ENCODE assay signal across 8 mouse cellular contexts in the genomic region with DNA sequence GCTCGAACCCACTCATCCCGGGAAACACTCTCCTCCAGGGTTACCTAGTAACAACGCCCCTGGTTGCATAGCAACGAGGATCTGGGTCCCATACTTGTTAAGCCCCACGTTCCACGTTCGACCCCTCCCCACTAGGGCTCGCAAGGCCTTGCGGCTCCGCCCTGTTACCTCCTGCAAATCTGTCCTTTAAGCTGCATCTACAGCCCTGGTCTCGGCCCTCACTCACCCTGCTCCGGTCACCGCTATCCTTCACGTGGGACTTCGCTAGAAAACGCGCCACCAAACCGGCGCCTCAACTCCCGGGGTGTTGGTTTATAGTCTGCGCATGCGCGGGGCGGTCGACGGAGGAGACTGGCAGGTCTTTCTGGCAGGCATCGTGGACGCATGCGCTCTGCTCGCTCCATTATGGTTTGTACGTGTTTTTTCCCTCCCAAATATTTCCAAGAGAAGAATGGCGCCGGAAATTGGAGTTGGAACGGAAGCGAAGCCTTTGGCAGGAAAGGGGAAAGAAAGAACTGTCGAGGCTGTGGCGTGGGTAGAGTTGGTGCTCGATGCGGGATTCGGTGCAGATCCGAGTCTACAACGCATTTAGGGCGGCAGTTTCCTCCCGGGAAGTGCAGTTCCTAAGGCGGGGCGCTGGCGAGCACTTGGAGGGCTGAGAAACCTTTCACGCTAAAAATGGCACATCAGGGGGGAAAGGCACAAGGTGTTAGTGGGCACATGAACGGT. TPM values are rescaled to one million over a fixed set of nuclear protein-coding genes. Genes with fewer than 3 reads are reported as not detected.
DNase-seq lines count a peak whose midpoint lies in the region; ATAC-seq and TF ChIP-seq lines count a peak whose summit lies in the region.

Gene Tmem109, minus strand, starts transcription at position 576 of the 729 bp plus-strand sequence.

- H3ac ChIP-seq in myocyte (ENCODE audit: control insufficient read depth, insufficient read length), result peak within 1 kb of the TSS; percentile 23

- DNase-seq in B cell, adult 2 months, result peak; percentile 86 to 87
- peak; percentile 98 for DNase-seq in brain, adult 2 months (ENCODE audit: low read depth, low spot score)
- DNase-seq in liver, adult 2 months (ENCODE audit: extremely low read depth, low read depth, low spot score), result peak; percentile 87
- peak; percentile 92 for DNase-seq in splenic B cell, adult 2 months (ENCODE audit: low read depth, low spot score)

- H3K4me1 ChIP-seq in heart, embryonic 11.5 days (ENCODE audit: control insufficient read depth, insufficient read depth, low read length), result peaks cover 11% of the 10 kb centered on the region
- H3K4me1 ChIP-seq in kidney, embryonic 16.5 days (ENCODE audit: insufficient read depth, low read length), result peaks cover 28% of the 10 kb centered on the region
- H3K4me1 ChIP-seq in liver, adult 2 months (ENCODE audit: control insufficient read depth, insufficient read depth, low read length), result peaks cover 8% of the 10 kb centered on the region; the same call in 1 of the 2 replicates

- WGBS in heart, embryonic 11.5 days (ENCODE audit: insufficient replicate concordance), result under 1% methylated on average over 49 of the region's 49 CpGs
- WGBS in kidney, embryonic 16.5 days, result under 1% methylated on average over 49 of the region's 49 CpGs
- under 1% methylated on average over 49 of the region's 49 CpGs for WGBS in liver, adult 2 months

- H3K9ac ChIP-seq in heart, embryonic 11.5 days (ENCODE audit: low read depth, low read length), result peak within 1 kb of the TSS; percentile 80
- peak within 1 kb of the TSS; percentile 69 for H3K9ac ChIP-seq in kidney, embryonic 16.5 days (replicated peaks; ENCODE audit: low read length)
- H3K9ac ChIP-seq in liver, adult 2 months (ENCODE audit: low read depth, low read length), result peak within 1 kb of the TSS; percentile 72

- peaks cover 20% of the 10 kb centered on the region; the same call in 1 of the 2 replicates for H3K79me2 ChIP-seq in liver, adult 2 months (ENCODE audit: control insufficient read depth, insufficient read depth, low read length)
- H3K79me2 ChIP-seq in myocyte (ENCODE audit: control insufficient read depth, insufficient read depth), result peaks cover 33% of the 10 kb centered on the region

- H3K4me2 ChIP-seq in heart, embryonic 11.5 days, result peak within 1 kb of the TSS; percentile 95
- H3K4me2 ChIP-seq in kidney, embryonic 16.5 days (replicated peaks; ENCODE audit: low read depth, low read length), result peak within 1 kb of the TSS; percentile 94
- H3K4me2 ChIP-seq in myocyte (ENCODE audit: low read depth), result peak within 1 kb of the TSS; percentile 92

- no peaks in the 10 kb centered on the region for H3K27me3 ChIP-seq in heart, embryonic 11.5 days (ENCODE audit: control insufficient read depth, insufficient read depth, low read length)
- H3K27me3 ChIP-seq in kidney, embryonic 16.5 days (ENCODE audit: insufficient read depth, low read length), result no peaks in the 10 kb centered on the region
- no peaks in the 10 kb centered on the region for H3K27me3 ChIP-seq in liver, adult 2 months (ENCODE audit: control insufficient read depth, insufficient read depth, low read length)
- no peaks in the 10 kb centered on the region for H3K27me3 ChIP-seq in myocyte (ENCODE audit: control insufficient read depth, insufficient read depth, insufficient read length)
- no peaks in the 10 kb centered on the region for H3K27me3 ChIP-seq in splenic B cell, adult 2 months (ENCODE audit: control insufficient read depth, insufficient read depth, low read length, poor library complexity, severe bottlenecking)

- 0 out of 2 replicates have a peak, but pooled peaks have one; percentile 19 for TF ChIP-seq POLR2A in liver, adult 2 months (IDR thresholded peaks at IDR 0.05; ENCODE audit: extremely low read depth, insufficient read depth, low read length)
- TF ChIP-seq POLR2A in myocyte (IDR thresholded peaks at IDR 0.05; ENCODE audit: insufficient read length, low read depth), result peak; percentile 61

- no peaks in the 10 kb centered on the region for H3K36me3 ChIP-seq in heart, embryonic 11.5 days (ENCODE audit: control insufficient read depth, insufficient read depth, low read length)
- no peaks in the 10 kb centered on the region for H3K36me3 ChIP-seq in kidney, embryonic 16.5 days (ENCODE audit: insufficient read depth, low read length)
- no peaks in the 10 kb centered on the region for H3K36me3 ChIP-seq in liver, adult 2 months (ENCODE audit: control insufficient read depth, insufficient read depth, low read length)
- no peaks in the 10 kb centered on the region for H3K36me3 ChIP-seq in myocyte (ENCODE audit: control insufficient read depth, insufficient read depth)
- H3K36me3 ChIP-seq in splenic B cell, adult 2 months (ENCODE audit: control insufficient read depth, insufficient read depth, low read length, poor library complexity, severe bottlenecking), result no peaks in the 10 kb centered on the region

- 0 out of 2 replicates have a peak, but pooled peaks have one; percentile 23 for TF ChIP-seq CTCF in liver, adult 2 months (IDR thresholded peaks at IDR 0.05; ENCODE audit: low read depth, low read length)

- no peaks in the 10 kb centered on the region for H3K9me3 ChIP-seq in heart, embryonic 11.5 days (replicated peaks; ENCODE audit: control insufficient read depth, low read length)
- H3K9me3 ChIP-seq in kidney, embryonic 16.5 days (ENCODE audit: low read length), result 0 out of 2 replicates have a peak, but pooled peaks cover 4% of the 10 kb centered on the region

- H3K27ac ChIP-seq in heart, embryonic 11.5 days (ENCODE audit: low read depth, low read length), result peak within 1 kb of the TSS; percentile 91
- H3K27ac ChIP-seq in kidney, embryonic 16.5 days (ENCODE audit: low read length), result peak within 1 kb of the TSS; percentile 83
- peak within 1 kb of the TSS; percentile 78 for H3K27ac ChIP-seq in liver, adult 2 months (replicated peaks; ENCODE audit: insufficient read depth, low read depth, low read length)

- peak; percentile 97 for ATAC-seq in erythroblast, adult 5-6 weeks (replicated peaks; ENCODE audit: low FRiP score, poor library complexity, severe bottlenecking)
- peak; percentile 86 for ATAC-seq in heart, embryonic 11.5 days (replicated peaks; ENCODE audit: insufficient number of reproducible peaks, low FRiP score, low TSS enrichment)
- peak; percentile 89 for ATAC-seq in kidney, embryonic 16.5 days (ENCODE audit: low FRiP score, low TSS enrichment)

- H3K4me3 ChIP-seq in heart, embryonic 11.5 days (ENCODE audit: low read depth, low read length), result peak within 1 kb of the TSS; percentile 51
- peak within 1 kb of the TSS; percentile 71 for H3K4me3 ChIP-seq in kidney, embryonic 16.5 days (ENCODE audit: low read length)
- peak within 1 kb of the TSS; percentile 79 for H3K4me3 ChIP-seq in liver, adult 2 months (ENCODE audit: insufficient read depth, low read depth, low read length)
- peak within 1 kb of the TSS; percentile 57 for H3K4me3 ChIP-seq in myocyte

TF ChIP-seq in myocyte, 11 proteins besides CTCF, POLR2A, EP300 and RAD21:
- TF ChIP-seq MYOD1 (IDR thresholded peaks at IDR 0.05; ENCODE audit: control insufficient read depth in 1 of 3, insufficient read length in 2 of 3, low read depth in 2 of 3), result no peak
- no peak for TF ChIP-seq SRF (IDR thresholded peaks at IDR 0.05; ENCODE audit: control insufficient read depth, insufficient read length, low read depth)
- TF ChIP-seq CEBPB (IDR thresholded peaks at IDR 0.05; ENCODE audit: insufficient read depth, poor library complexity, severe bottlenecking), result no peak
- no peak for TF ChIP-seq MYOG (IDR thresholded peaks at IDR 0.05; ENCODE audit: control insufficient read depth in 1 of 3, insufficient read depth in 1 of 3, insufficient read length in 2 of 3, low read depth in 2 of 3)
- no peak for TF ChIP-seq TCF3 (IDR thresholded peaks at IDR 0.05; ENCODE audit: insufficient read length, low read depth)
- TF ChIP-seq MAX (IDR thresholded peaks at IDR 0.05; ENCODE audit: low read depth), result peak; percentile 1
- TF ChIP-seq POLR2AphosphoS2 (IDR thresholded peaks at IDR 0.05; ENCODE audit: insufficient read length, low read depth), result peak; percentile 66
- TF ChIP-seq TCF12 (IDR thresholded peaks at IDR 0.05; ENCODE audit: insufficient read depth, poor library complexity, severe bottlenecking), result no peak
- no peak for TF ChIP-seq E2F4 (IDR thresholded peaks at IDR 0.05; ENCODE audit: insufficient read depth)

RNA-seq across cellular contexts. Expression of gene Tmem109, which starts in this region (rescaled TPM):
- 6.3 and 10.4 TPM in 2 replicates for total RNA-seq in erythroblast, adult 5-6 weeks (2015; ENCODE audit: low replicate concordance)
- total RNA-seq in erythroblast, adult 5-6 weeks (2017; ENCODE audit: low replicate concordance), result 2.4 and 6.6 TPM in 2 replicates
- polyA plus RNA-seq in heart, embryonic 11.5 days (2014; fragmentation: Nextera tagmentation; extraction: Ambion mirVana), result 66.7 and 71.0 TPM in 2 replicates
- 115 and 118 TPM in 2 replicates for polyA plus RNA-seq in kidney, embryonic 16.5 days (2015; fragmentation: Nextera tagmentation; extraction: Ambion mirVana)
- 7.1 and 8.9 TPM in 2 replicates for total RNA-seq in liver, adult 2 months (2014; rRNA removed)
- 32.2 and 35.2 TPM in 2 replicates for polyA plus RNA-seq in liver, adult 2 months (2012; rRNA removed)
- 223 TPM for polyA plus RNA-seq in myocyte (2012; fragmentation: generic; extraction: Trizol)

Comparison
In these comparisons a context has a peak if more than half of its experiments do, and no peak if none do; other contexts are left out.
1. Peak in every context shown above with its lines: DNase-seq, ATAC-seq, H3K4me3 ChIP-seq and H3K27ac ChIP-seq.